Mouse (Mus musculus) small intestine, adult 2 months (tissue): ENCODE measurements around the gene Nudt14.

ENCODE experiments used
- CTCF ChIP-seq: fragments of 200-500 bp; IDR thresholded peaks from 2 replicates; pipeline ENCODE4 v1.5.1; 2012; ENCODE audit warnings: low read depth, mild to moderate bottlenecking, control low read depth, inconsistent platforms, low read length, moderate library complexity, mixed read lengths; ENCODE audit not compliant: insufficient replicate concordance, insufficient read length; ENCODE audit errors: extremely low read depth
- POLR2A ChIP-seq: fragments of 200-500 bp; IDR thresholded peaks from 2 replicates; pipeline ENCODE4 v1.6.1; 2012; ENCODE audit warnings: low read depth, mild to moderate bottlenecking, control low read depth, inconsistent platforms, low read length, moderate library complexity

DNA sequence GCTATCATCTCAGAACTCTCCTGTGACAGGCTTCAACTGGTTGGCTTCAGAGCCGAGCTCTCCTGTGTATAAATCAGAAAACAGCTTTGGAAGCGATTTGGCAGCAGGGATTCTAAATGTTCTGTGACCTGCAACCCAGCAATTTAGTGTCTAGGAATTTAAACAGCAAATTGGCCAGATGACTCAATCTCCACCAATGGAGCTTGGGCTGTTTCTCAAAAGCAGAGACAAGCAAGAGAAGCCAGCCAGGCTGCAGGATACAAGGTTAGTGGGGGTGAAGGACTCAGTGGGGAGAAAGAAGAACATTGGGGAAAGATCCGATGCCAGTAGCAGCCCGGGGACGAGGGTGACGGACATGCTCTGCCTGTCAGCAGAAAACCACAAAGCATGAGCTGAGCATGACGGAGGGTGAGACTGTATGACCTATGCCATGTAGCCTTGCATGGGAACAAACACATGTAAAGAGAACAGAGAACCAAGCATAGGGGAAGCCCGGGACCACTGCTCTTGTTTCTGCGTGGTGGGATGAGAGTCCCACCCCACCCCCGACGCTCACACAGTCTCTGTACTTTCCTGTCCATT is 47.5 kb downstream of the Nudt14 start:
- TF ChIP-seq CTCF (no peak), POLR2A (no peak)
